Mouse (Mus musculus) layer of hippocampus, postnatal 14 days (tissue): ENCODE data around the gene Rmi2. TPM values are rescaled to one million over a fixed set of nuclear protein-coding genes. Genes with fewer than 3 reads are reported as not detected.
A peak's percentile ranks its signal among the peaks of the same experiment; 100 is the strongest.

Experiments used
- DNase-seq, 2 experiments: peaks; one replicate each; pipeline ENCODE4 v3.0.0; 2021 to 2022; ENCODE audit warnings: low spot score in 2 of 2, mixed read lengths in 1 of 2
- total RNA-seq, 2 experiments: library from RNA; stranded (reverse); gene quantifications; 2 replicates each; pipeline ENCODE4 v1.2.3; 2021

Gene Rmi2
- total RNA-seq, 2 experiments from 2014 or later: 0.24 to 0.46 TPM

- no peak for DNase-seq
These were observed 30.2 kb downstream of the Rmi2 start for GRCm38 (mm10) chr16:10864833-10865591.

DNA sequence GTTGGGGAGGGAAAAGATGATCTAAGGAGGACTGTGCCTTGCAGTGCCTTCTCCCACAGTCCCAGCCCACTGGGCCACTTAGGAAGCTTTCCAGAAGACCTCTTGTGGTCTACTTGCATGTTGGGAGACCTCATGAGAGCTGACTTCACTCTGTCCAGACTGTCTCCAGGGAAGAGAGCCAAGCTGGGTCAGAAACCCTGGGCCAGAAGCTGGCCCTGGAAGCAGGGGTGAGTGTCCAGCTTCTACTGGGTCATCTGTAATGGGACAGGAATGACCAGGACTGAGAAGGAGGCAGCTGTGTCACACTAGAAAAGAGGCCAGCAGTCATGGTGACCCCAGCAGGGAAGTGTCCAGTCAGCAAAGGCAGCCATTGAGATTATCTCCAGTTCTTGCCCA lies 30.7 kb downstream of the Rmi2 start:
- no peak for DNase-seq

DNA sequence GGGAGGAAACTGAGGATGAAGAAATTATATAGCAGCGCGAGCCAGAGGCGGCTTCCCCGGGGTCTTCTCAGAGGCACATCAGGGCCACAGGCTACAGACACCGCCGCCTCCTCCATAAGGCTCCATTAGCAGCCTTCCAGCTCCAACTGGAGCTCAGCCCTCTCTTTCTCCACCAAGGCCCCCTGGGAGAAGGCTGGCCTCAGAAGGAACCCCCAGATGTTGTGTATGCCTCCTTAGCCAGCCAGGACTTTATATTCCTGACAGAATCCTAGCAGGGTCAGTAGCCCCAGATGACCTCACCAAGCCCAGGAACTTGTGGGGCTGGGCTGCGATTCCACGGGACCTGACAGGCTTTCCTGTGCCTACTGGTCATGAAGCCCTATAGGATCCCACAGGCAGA lies 32.0 kb downstream of the Rmi2 start:
- no peak for DNase-seq

DNA sequence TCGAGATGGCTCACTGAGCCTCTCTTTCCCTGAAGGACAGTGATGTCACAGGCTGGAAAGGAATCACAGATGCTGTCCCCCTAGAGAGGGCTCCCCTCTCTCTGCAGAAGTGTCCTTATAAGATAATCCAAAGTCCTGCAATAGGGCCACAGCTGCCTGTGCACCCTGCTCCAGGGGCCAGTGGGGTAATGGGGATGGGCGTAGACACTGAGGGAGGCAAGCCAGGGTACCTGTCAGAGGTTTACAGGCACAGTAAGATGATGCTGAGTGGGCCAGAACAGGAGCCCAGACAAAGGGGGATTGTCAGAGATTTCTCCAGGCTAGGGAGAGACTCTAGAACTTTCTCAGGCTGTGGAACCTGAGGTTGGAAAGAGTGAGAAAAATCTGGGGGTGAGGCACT lies 32.6 kb downstream of the Rmi2 start:
- no peak for DNase-seq

DNA sequence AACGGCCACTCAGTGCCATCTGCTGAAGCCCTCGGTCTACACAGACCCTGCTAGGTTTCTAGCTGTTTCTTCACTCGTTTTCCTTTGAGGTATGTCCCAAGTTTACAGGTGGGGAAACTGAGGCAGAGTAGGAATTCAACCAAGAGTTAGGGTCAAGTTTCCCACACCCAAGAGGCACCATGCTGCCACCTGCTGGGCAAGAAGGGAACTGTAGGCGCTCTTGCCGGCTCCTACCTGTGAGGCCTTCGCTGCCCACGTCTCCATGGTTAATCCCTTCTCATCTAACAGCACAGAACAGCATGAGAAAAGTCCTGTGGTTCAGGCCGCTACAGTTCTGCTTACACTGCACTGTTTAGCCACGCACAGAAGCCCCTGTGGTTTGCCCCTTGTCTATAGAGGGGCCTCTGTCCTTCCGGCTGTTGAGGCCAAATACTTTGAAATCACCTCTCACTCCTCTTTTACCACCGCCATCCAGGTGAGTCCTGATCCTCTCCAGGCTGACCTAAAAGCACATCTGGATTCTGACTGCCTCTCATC lies 33.1 kb downstream of the Rmi2 start:
- DNase-seq: peak; percentile 41 to 43

DNA sequence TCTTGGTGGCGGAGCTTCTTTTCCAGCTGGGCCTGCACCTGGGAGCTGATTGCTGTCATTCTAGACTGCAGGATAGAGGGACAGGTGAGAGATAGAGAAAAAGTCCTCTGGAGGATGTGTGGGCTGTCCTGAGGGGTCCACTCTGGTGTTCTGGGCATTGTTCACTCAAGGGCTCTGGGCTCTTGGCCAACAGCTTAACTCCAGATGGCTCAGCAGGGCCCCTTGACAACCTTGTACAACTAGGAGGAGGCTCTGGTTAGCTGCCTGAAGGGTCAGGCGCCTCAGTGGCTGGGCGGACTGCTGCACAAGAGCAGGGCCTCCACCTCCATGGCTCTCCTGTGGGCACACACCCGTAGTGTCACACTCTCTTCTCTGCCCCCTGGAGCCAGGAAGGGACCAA lies 36.1 kb downstream of the Rmi2 start:
- no peak for DNase-seq

DNA sequence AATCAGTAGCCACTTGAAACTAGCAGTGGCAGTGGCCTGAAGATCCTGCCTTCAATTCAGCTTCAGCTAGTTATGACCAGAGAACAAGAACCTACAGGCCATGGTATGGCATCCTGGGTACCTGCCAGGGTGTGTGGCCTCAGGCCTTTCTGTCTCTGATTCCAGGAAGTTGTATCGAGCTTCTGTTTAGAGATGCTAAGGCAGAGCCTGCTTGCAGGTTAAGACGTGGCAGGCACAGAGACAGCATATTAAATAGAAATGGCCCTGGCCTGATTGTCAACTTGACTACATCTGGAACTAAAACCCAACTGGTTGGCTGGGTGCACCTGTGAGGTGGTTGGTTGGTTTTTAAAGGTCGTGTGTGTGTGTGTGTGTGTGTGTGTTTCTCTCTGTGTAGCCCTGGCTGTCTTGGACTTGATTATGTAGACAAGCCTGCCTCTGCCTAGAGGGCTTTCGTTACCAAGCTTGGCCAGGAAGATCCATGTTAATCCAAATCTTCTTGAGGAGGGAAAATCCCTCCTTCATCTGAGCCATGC lies 38.0 kb downstream of the Rmi2 start:
- DNase-seq: no peak

- peak; percentile 86 to 88 for DNase-seq
These were observed 38.8 kb downstream of the Rmi2 start for GRCm38 (mm10) chr16:10873654-10874053.

DNA sequence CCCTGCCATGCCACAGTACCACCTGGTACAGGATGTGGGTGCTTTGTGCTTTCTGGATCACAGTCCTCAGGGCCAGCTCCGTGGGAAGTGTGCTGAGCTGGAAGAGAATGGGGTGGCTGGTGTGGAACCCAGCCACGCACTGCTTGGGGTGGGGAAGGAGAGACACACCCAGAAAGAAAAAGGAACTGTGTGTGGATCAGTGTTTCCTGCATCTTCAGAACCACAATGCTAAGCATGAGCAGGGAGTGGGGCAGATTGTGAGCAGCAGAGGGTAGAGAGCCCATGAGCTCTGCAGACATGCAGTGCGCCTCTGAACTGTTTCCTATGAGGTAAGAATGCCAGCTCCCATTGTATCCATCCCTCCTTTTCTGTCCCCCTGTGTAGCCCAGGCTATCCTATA lies 43.4 kb downstream of the Rmi2 start:
- no peak for DNase-seq

GRCm38 (mm10) chr16:10879467-10879866 lies 44.6 kb downstream of the Rmi2 start:
- peak; percentile 60 to 67 for DNase-seq

- no peak for DNase-seq
These were observed 46.5 kb downstream of the Rmi2 start for GRCm38 (mm10) chr16:10881231-10881962.

- no peak for DNase-seq
These were observed 52.6 kb downstream of the Rmi2 start for GRCm38 (mm10) chr16:10887436-10887835.

- DNase-seq: no peak
These were observed 55.5 kb downstream of the Rmi2 start for GRCm38 (mm10) chr16:10890363-10890762.

GRCm38 (mm10) chr16:10893161-10893560 lies 58.3 kb downstream of the Rmi2 start:
- no peak for DNase-seq

DNA sequence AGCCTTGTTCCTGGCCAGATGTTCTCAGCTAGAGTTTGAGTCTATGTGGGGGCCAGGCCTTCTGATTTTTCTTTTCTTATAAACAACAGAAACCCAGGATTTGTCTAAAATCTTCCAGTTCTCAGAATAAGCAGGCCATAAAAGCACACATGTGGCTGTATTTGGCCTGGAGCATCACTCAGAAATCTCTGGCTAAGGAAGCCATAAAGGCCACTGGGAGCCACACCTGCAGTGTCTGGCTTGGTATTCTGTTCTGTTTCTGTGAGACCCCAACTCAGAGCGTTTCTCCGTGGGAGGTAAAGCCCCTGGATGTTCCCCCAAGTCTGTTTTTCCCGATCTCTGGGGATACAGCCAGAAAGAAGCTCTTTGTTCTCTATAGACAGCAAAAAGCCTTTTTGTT lies 61.0 kb downstream of the Rmi2 start:
- DNase-seq: no peak

DNA sequence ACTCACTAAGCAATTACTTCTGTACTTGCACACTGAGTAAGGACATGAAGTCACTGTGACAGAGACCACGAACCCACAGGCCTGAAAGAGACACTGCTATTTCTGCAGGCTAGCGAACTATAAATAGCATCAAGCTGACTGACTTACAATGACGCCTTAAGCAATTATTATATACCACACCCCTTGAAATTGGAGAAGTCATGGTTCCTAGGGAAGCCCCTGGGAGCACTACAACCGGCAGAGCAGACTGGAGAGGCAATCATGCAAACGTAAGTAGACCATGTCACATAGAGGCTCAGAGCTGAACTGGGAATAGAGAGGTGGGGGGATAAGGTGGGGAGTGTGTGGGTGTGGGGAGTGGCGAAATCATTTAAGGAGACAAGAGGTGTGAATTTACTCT lies 62.5 kb downstream of the Rmi2 start:
- no peak for DNase-seq

GRCm38 (mm10) chr16:10900736-10901135 lies 65.9 kb downstream of the Rmi2 start:
- no peak for DNase-seq

DNA sequence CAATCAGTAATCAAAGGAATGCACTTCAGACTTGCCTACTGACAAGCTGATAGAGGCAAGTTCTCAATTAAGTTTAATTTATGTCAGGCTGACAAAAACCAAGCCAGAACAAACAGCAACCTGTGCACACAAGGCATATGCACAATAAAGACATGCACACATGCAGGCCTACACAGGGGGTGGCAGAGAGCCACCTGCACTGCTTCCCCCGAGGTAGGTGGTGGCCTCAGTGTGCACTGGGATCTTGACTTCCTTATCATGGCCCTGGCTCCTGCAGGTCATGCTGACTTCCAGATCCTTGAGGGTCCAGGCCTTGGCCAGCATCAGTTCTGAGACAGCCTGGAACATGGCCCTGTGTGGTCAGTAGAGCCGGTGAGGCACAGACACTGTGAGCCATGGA lies 67.1 kb downstream of the Rmi2 start:
- DNase-seq: no peak

- no peak for DNase-seq
These were observed 68.0 kb downstream of the Rmi2 start for GRCm38 (mm10) chr16:10902849-10903248.

GRCm38 (mm10) chr16:10905661-10906113 lies 70.8 kb downstream of the Rmi2 start:
- no peak for DNase-seq

DNA sequence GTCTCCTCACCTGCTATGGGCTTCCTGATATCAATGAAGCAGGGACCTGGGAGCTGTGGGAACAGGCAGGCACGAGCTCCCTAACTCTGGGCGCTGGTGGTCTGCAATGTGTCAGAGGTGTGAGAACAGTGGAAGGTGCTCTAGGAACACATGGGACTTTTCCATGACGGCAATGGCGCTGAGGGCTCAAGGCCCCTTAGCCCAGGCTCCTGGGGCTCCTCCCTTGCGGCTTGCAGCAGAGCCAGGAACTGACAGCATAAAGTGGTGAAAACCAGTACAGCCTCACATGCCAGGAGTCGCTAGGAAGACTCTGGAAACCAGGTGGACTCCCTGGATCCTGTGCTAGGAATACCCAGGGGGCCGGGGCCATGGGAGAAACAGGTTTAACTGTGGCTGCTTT lies 75.7 kb downstream of the Rmi2 start:
- no peak for DNase-seq

GRCm38 (mm10) chr16:10911061-10911460 lies 76.2 kb downstream of the Rmi2 start:
- DNase-seq: no peak
